Mouse (Mus musculus) kidney, adult 2 months (tissue): ENCODE data around the gene Klhl8. TPM values are rescaled to one million over a fixed set of nuclear protein-coding genes. Genes with fewer than 3 reads are reported as not detected.

Experiments
- DNase-seq: peaks from one replicate; pipeline ENCODE4 v3.0.0; 2021
- H3K27ac ChIP-seq: fragments of 200-500 bp; 2 replicates; pipeline ENCODE4 v1.5.1; 2012; ENCODE audit warnings: low read depth, low read length, control low read depth, inconsistent platforms; ENCODE audit not compliant: insufficient read depth
- H3K27me3 ChIP-seq: fragments of 200-500 bp; replicated peaks from 2 replicates; pipeline ENCODE4 v1.6.1; 2012; ENCODE audit warnings: mild to moderate bottlenecking, moderate library complexity, low read length, inconsistent platforms; ENCODE audit not compliant: control insufficient read depth, insufficient read depth
- H3K36me3 ChIP-seq: fragments of 200-500 bp; 2 replicates; pipeline ENCODE4 v1.6.1; 2012; ENCODE audit warnings: mild to moderate bottlenecking, moderate library complexity, low read length, inconsistent platforms; ENCODE audit not compliant: control insufficient read depth, insufficient read depth
- H3K4me1 ChIP-seq: fragments of 200-500 bp; 2 replicates; pipeline ENCODE4 v1.6.1; 2011; ENCODE audit warnings: low read length; ENCODE audit not compliant: control insufficient read depth, insufficient read depth
- H3K4me3 ChIP-seq: fragments of 200-500 bp; 2 replicates; pipeline ENCODE4 v1.5.1; 2011; ENCODE audit warnings: mild to moderate bottlenecking, low read depth, low read length, control low read depth; ENCODE audit not compliant: insufficient read depth
- CTCF ChIP-seq: fragments of 200-500 bp; conservative IDR thresholded peaks from 2 replicates; pipeline ENCODE4 v1.5.1; 2011; ENCODE audit warnings: low read depth, mild to moderate bottlenecking, control low read depth, low read length, moderate library complexity, mixed read lengths; ENCODE audit not compliant: insufficient read depth, insufficient read length
- POLR2A ChIP-seq: fragments of 200-500 bp; IDR thresholded peaks from one replicate; pipeline ENCODE4 v1.6.1; 2011; ENCODE audit warnings: low read depth, low read length, control low read depth
- WGBS: fragments of 180-500 bp; shearing (Covaris S2); methylation state at CpG from one replicate; pipeline ENCODE4 v1.1.7; 2018; 5-methylcytosine and 5-hydroxymethylcytosine counted together
- polyA plus RNA-seq: library from polyadenylated mRNA; depleted of rRNA; stranded (reverse); fragments of >200 nt; gene quantifications from 2 replicates; pipeline ENCODE4 v1.2.3, GENCODE M21; 2012

Gene Klhl8
- polyA plus RNA-seq, 1 experiment, result 5.6 TPM

- no peaks in the 10 kb centered on the region for H3K27me3 ChIP-seq
- WGBS, result 67% methylated on average over 11 of the region's 11 CpGs
- TF ChIP-seq POLR2A (no peak), CTCF (no peak; the same call in 1 of the 2 replicates)
- no peaks in the 10 kb centered on the region for H3K4me1 ChIP-seq
- no peak overlapping the region for H3K27ac ChIP-seq
- H3K36me3 ChIP-seq, result no peaks in the 10 kb centered on the region
- peak; percentile 39 for DNase-seq
- H3K4me3 ChIP-seq, result no peak overlapping the region
Measured at GRCm38 (mm10) chr5:103914335-103915226, 3.5 kb upstream of the Klhl8 start.

GRCm38 (mm10) chr5:103913150-103913549 lies 2.1 kb upstream of the Klhl8 start:
- no peak overlapping the region for H3K4me3 ChIP-seq
- DNase-seq, result no peak
- H3K4me1 ChIP-seq, result no peaks in the 10 kb centered on the region; the same call in 1 of the 2 replicates
- TF ChIP-seq POLR2A (no peak), CTCF (no peak)
- no peak overlapping the region for H3K27ac ChIP-seq
- no peaks in the 10 kb centered on the region for H3K27me3 ChIP-seq
- 62% methylated on average over 4 of the region's 4 CpGs for WGBS
- no peaks in the 10 kb centered on the region for H3K36me3 ChIP-seq

- Histone ChIP-seq H3K36me3 (no peaks in the 10 kb centered on the region), H3K4me3 (no peak overlapping the region), H3K27me3 (no peaks in the 10 kb centered on the region), H3K27ac (no peak overlapping the region), H3K4me1 (no peaks in the 10 kb centered on the region; the same call in 1 of the 2 replicates)
- WGBS, result 78% methylated on average over 5 of the region's 5 CpGs
- TF ChIP-seq CTCF, result no peak
- no peak for TF ChIP-seq POLR2A
- DNase-seq, result no peak
Measured at GRCm38 (mm10) chr5:103911555-103911954, 496 bp upstream of the Klhl8 start.

GRCm38 (mm10) chr5:103910156-103910555 lies 903 bp downstream of the Klhl8 start:
- DNase-seq, result no peak
- H3K27ac ChIP-seq, result no peak overlapping the region
- TF ChIP-seq CTCF (no peak), POLR2A (no peak)
- no peaks in the 10 kb centered on the region for H3K27me3 ChIP-seq
- 29% methylated on average over 8 of the region's 9 CpGs for WGBS
- no peaks in the 10 kb centered on the region for H3K36me3 ChIP-seq
- H3K4me3 ChIP-seq, result peak overlapping the region; percentile 18
- no peaks in the 10 kb centered on the region; the same call in 1 of the 2 replicates for H3K4me1 ChIP-seq

- no peak overlapping the region for H3K4me3 ChIP-seq
- 78% methylated on average over 3 of the region's 3 CpGs for WGBS
- no peaks in the 10 kb centered on the region for H3K36me3 ChIP-seq
- no peaks in the 10 kb centered on the region; the same call in 1 of the 2 replicates for H3K4me1 ChIP-seq
- no peaks in the 10 kb centered on the region for H3K27me3 ChIP-seq
- TF ChIP-seq POLR2A (no peak), CTCF (no peak)
- DNase-seq, result no peak
- no peak overlapping the region for H3K27ac ChIP-seq
Measured at GRCm38 (mm10) chr5:103909466-103909865, 1.6 kb downstream of the Klhl8 start.

GRCm38 (mm10) chr5:103908851-103909250 lies 2.2 kb downstream of the Klhl8 start:
- H3K27me3 ChIP-seq, result no peaks in the 10 kb centered on the region
- H3K27ac ChIP-seq, result no peak overlapping the region
- TF ChIP-seq CTCF, result no peak
- TF ChIP-seq POLR2A, result no peak
- H3K36me3 ChIP-seq, result no peaks in the 10 kb centered on the region
- H3K4me3 ChIP-seq, result no peak overlapping the region
- no peaks in the 10 kb centered on the region; the same call in 1 of the 2 replicates for H3K4me1 ChIP-seq
- 66% methylated on average over 7 of the region's 7 CpGs for WGBS
- DNase-seq, result no peak

GRCm38 (mm10) chr5:103907844-103908243 lies 3.2 kb downstream of the Klhl8 start:
- no peak overlapping the region for H3K4me3 ChIP-seq
- TF ChIP-seq POLR2A (no peak), CTCF (no peak)
- no peak overlapping the region for H3K27ac ChIP-seq
- no peak for DNase-seq
- no peaks in the 10 kb centered on the region; the same call in 1 of the 2 replicates for H3K4me1 ChIP-seq
- 82% methylated on average over 4 of the region's 4 CpGs for WGBS
- H3K27me3 ChIP-seq, result no peaks in the 10 kb centered on the region
- H3K36me3 ChIP-seq, result no peaks in the 10 kb centered on the region
